Mouse (Mus musculus) liver, embryonic 11.5 days (tissue): ENCODE results near the gene Eml3. TPM values are rescaled to one million over a fixed set of nuclear protein-coding genes. Genes with fewer than 3 reads are reported as not detected.
A peak's percentile ranks its signal among the peaks of the same experiment; 100 is the strongest.

Experiments
- ATAC-seq: fragments of 200-750 bp; cut with Nextera tagmentation; replicated peaks from 2 replicates; pipeline ENCODE4 v1.8.0; 2017; ENCODE audit warnings: moderate number of reproducible peaks, mild to moderate bottlenecking, moderate TSS enrichment, moderate library complexity; ENCODE audit not compliant: low FRiP score
- DNase-seq: peaks from one replicate; pipeline ENCODE4 v3.0.0-alpha.2; 2017; ENCODE audit warnings: low spot score
- H3K27ac ChIP-seq: fragments of 300-500 bp; sonication (generic); 2 replicates; pipeline ENCODE4 v1.5.1; 2014; ENCODE audit warnings: mild to moderate bottlenecking, low read depth, low read length, control low read depth
- H3K27me3 ChIP-seq: fragments of 300-500 bp; sonication (generic); replicated peaks from 2 replicates; pipeline ENCODE4 v1.6.1; 2014; ENCODE audit warnings: low read length, mixed read lengths; ENCODE audit not compliant: control insufficient read depth, insufficient read depth
- H3K36me3 ChIP-seq: fragments of 300-500 bp; sonication (generic); 2 replicates; pipeline ENCODE4 v1.6.1; 2014; ENCODE audit warnings: mild to moderate bottlenecking, low read length, moderate library complexity, mixed read lengths; ENCODE audit not compliant: control insufficient read depth, insufficient read depth
- H3K4me1 ChIP-seq: fragments of 300-500 bp; sonication (generic); replicated peaks from 2 replicates; pipeline ENCODE4 v1.6.1; 2014; ENCODE audit warnings: low read length, mixed read lengths; ENCODE audit not compliant: control insufficient read depth, insufficient read depth
- H3K4me2 ChIP-seq: fragments of 300-500 bp; sonication (generic); 2 replicates; pipeline ENCODE4 v1.6.1; 2014; ENCODE audit warnings: mild to moderate bottlenecking, control low read depth, moderate library complexity
- H3K4me3 ChIP-seq: fragments of 300-500 bp; sonication (generic); 2 replicates; pipeline ENCODE4 v1.5.1; 2014; ENCODE audit warnings: low read depth, low read length, control low read depth
- H3K9ac ChIP-seq: fragments of 300-500 bp; sonication (generic); 2 replicates; pipeline ENCODE4 v1.6.1; 2014; ENCODE audit warnings: low read depth, low read length, control low read depth
- H3K9me3 ChIP-seq: fragments of 300-500 bp; sonication (generic); 2 replicates; pipeline ENCODE4 v1.6.1; 2016; ENCODE audit warnings: low read length, inconsistent platforms, mixed read lengths; ENCODE audit not compliant: control insufficient read depth
- WGBS: fragments of 180-500 bp; shearing (Covaris S2); extraction: QIAGEN DNeasy Blood & Tissue Kit; methylation state at CpG from one replicate; pipeline ENCODE4 v1.1.7; 2014; 5-methylcytosine and 5-hydroxymethylcytosine counted together
- polyA plus RNA-seq: library from polyadenylated mRNA; unstranded; fragments of >200 nt; fragmentation: Nextera tagmentation; extraction: Ambion mirVana; gene quantifications from 2 replicates; pipeline ENCODE4 v1.2.1, GENCODE M21; 2014

Eml3 gene
- polyA plus RNA-seq, 1 experiment from 2014 or later, result 26.1 TPM

GRCm38 (mm10) chr19:8927891-8928525 lies 1.3 kb upstream of the Eml3 start:
- no peak overlapping the region for H3K9ac ChIP-seq
- peaks cover 12% of the 10 kb centered on the region; the same call in 1 of the 2 replicates for H3K36me3 ChIP-seq
- H3K9me3 ChIP-seq, result no peaks in the 10 kb centered on the region
- 54% methylated on average over 12 of the region's 12 CpGs for WGBS
- no peak overlapping the region for H3K4me3 ChIP-seq
- peak overlapping the region; percentile 90 for H3K4me2 ChIP-seq
- ATAC-seq, result peak; percentile 65
- peaks cover 37% of the 10 kb centered on the region for H3K4me1 ChIP-seq
- H3K27me3 ChIP-seq, result no peaks in the 10 kb centered on the region
- peak overlapping the region; percentile 92 for H3K27ac ChIP-seq
- no peak for DNase-seq

DNA sequence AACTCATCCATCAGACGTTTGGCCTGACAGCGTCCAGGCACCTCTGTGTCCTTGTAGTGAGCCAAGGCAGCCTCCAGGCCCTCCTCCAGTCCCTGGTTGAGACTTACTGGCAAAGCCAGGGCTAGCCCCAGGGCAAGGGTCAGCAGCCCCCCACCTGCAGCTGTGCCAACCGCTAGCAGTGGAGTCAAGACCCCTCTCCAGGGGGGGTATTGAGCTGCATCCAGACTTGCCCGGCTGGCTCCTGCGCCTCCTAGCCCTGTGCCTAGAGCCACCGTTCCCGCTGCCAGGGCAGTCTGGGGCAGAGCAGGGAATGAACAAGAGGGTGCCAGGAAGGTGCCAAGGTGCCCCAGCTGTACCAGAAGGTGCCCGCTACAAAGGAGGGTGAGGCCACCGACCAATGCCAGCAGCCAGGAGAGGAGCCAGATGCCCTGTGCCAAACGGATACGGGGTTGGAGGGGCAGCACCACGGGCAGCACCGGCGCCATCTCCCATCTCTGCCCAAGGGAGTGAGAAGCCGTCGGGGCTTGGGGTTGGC lies 596 bp upstream of the Eml3 start:
- peak overlapping the region; percentile 88; the same call in 1 of the 2 replicates for H3K9ac ChIP-seq
- H3K36me3 ChIP-seq, result peaks cover 17% of the 10 kb centered on the region; the same call in 1 of the 2 replicates
- H3K4me1 ChIP-seq, result peaks cover 36% of the 10 kb centered on the region
- 28% methylated on average over 16 of the region's 16 CpGs for WGBS
- peak overlapping the region; percentile 87 for H3K4me3 ChIP-seq
- DNase-seq (no peak), ATAC-seq (no peak; the same call in 1 of the 2 replicates)
- H3K9me3 ChIP-seq, result no peaks in the 10 kb centered on the region
- H3K4me2 ChIP-seq, result peak overlapping the region; percentile 90
- H3K27ac ChIP-seq, result peak overlapping the region; percentile 92
- H3K27me3 ChIP-seq, result no peaks in the 10 kb centered on the region

GRCm38 (mm10) chr19:8930117-8930516 lies 765 bp downstream of the Eml3 start:
- DNase-seq, result no peak
- H3K27me3 ChIP-seq, result no peaks in the 10 kb centered on the region
- H3K36me3 ChIP-seq, result peaks cover 27% of the 10 kb centered on the region
- no peak for ATAC-seq
- peak overlapping the region; percentile 88 for H3K9ac ChIP-seq
- peak overlapping the region; percentile 92 for H3K27ac ChIP-seq
- H3K4me3 ChIP-seq, result peak overlapping the region; percentile 87
- H3K9me3 ChIP-seq, result no peaks in the 10 kb centered on the region
- peaks cover 34% of the 10 kb centered on the region for H3K4me1 ChIP-seq
- WGBS, result 10% methylated on average over 11 of the region's 11 CpGs
- peak overlapping the region; percentile 90 for H3K4me2 ChIP-seq

- Histone ChIP-seq H3K36me3 (peaks cover 25% of the 10 kb centered on the region), H3K27ac (no peak overlapping the region; the same call in 1 of the 2 replicates), H3K9me3 (no peaks in the 10 kb centered on the region), H3K4me1 (peaks cover 34% of the 10 kb centered on the region), H3K4me3 (peak overlapping the region; percentile 87), H3K9ac (peak overlapping the region; percentile 88), H3K27me3 (no peaks in the 10 kb centered on the region), H3K4me2 (peak overlapping the region; percentile 90)
- DNase-seq (no peak), ATAC-seq (no peak)
- 80% methylated on average over 7 of the region's 7 CpGs for WGBS
Measured at GRCm38 (mm10) chr19:8930771-8931170, 1.4 kb downstream of the Eml3 start.

DNA sequence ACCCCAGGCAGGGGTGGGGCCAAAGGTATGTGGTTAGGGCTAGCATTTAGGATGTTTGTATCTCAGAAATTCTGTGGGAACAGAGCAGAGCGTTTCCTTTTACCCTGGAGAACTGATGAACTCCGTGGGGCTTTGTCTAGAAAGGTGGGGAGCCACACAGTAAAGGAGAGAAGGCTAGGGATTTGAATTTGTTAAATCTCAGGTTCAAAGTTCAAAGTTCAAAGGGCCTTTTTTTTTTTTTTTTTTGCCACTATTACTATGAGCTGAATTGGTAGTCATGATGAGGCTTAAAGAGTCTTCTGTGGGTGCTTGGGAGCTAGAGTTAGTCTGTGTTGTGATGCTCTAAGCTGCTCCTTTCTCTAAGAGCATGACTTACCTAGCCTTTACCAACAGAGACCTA lies 7.4 kb downstream of the Eml3 start:
- H3K27ac ChIP-seq, result no peak overlapping the region
- H3K4me1 ChIP-seq, result peaks cover 12% of the 10 kb centered on the region
- H3K9ac ChIP-seq, result no peak overlapping the region
- no peaks in the 10 kb centered on the region for H3K9me3 ChIP-seq
- H3K36me3 ChIP-seq, result peaks cover 33% of the 10 kb centered on the region
- no peak overlapping the region for H3K4me3 ChIP-seq
- H3K4me2 ChIP-seq, result no peak overlapping the region
- H3K27me3 ChIP-seq, result no peaks in the 10 kb centered on the region
- DNase-seq, result no peak
- ATAC-seq, result no peak
- WGBS, result 80% methylated on average over 2 of the region's 2 CpGs

GRCm38 (mm10) chr19:8940526-8941133 lies 11.3 kb downstream of the Eml3 start:
- Histone ChIP-seq H3K36me3 (peaks cover 24% of the 10 kb centered on the region), H3K27ac (no peak overlapping the region), H3K4me3 (no peak overlapping the region), H3K27me3 (no peaks in the 10 kb centered on the region), H3K4me1 (peaks cover 37% of the 10 kb centered on the region), H3K9me3 (no peaks in the 10 kb centered on the region), H3K9ac (peak overlapping the region; percentile 99), H3K4me2 (peak overlapping the region; percentile 75)
- no peak for ATAC-seq
- no peak for DNase-seq
- 83% methylated on average over 15 of the region's 15 CpGs for WGBS

DNA sequence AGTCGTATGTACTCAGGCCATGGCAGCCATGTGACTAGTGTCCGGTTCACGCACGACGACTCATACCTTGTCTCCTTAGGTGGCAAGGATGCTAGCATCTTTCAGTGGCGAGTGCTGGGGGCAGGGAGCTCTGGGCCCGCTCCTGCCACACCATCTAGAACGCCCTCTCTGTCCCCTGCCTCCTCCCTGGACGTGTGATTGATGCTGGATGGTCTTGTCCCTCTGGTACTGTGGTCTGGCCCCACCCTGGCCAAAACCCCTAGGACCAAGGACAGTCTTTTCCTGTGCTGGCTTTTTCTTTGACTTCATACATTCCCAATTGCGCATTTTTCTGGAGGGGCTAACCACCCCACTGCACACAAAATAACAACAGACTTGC lies 11.8 kb downstream of the Eml3 start:
- H3K27me3 ChIP-seq, result no peaks in the 10 kb centered on the region
- WGBS, result 51% methylated on average over 10 of the region's 10 CpGs
- DNase-seq (no peak), ATAC-seq (peak; percentile 4; the same call in 1 of the 2 replicates)
- peak overlapping the region; percentile 75 for H3K4me2 ChIP-seq
- peaks cover 41% of the 10 kb centered on the region for H3K4me1 ChIP-seq
- peak overlapping the region; percentile 99 for H3K27ac ChIP-seq
- peaks cover 29% of the 10 kb centered on the region for H3K36me3 ChIP-seq
- peak overlapping the region; percentile 90 for H3K4me3 ChIP-seq
- peak overlapping the region; percentile 99 for H3K9ac ChIP-seq
- no peaks in the 10 kb centered on the region for H3K9me3 ChIP-seq

GRCm38 (mm10) chr19:8941515-8942217 lies 12.3 kb downstream of the Eml3 start, which contains the start of gene Mta2:
TSS of gene Mta2 (plus strand) at chr19:8941875.
- peak; percentile 90 for ATAC-seq
- H3K4me2 ChIP-seq, result peak within 1 kb of the TSS; percentile 75
- peak; percentile 98 for DNase-seq
- peaks cover 28% of the 10 kb centered on the region for H3K36me3 ChIP-seq
- H3K27ac ChIP-seq, result peak within 1 kb of the TSS; percentile 99
- H3K9ac ChIP-seq, result peak within 1 kb of the TSS; percentile 99
- WGBS, result under 1% methylated on average over 64 of the region's 64 CpGs
- no peaks in the 10 kb centered on the region for H3K9me3 ChIP-seq
- H3K4me3 ChIP-seq, result peak within 1 kb of the TSS; percentile 90
- no peaks in the 10 kb centered on the region for H3K27me3 ChIP-seq
- peaks cover 41% of the 10 kb centered on the region for H3K4me1 ChIP-seq
